Mouse (Mus musculus) forebrain, embryonic 13.5 days (tissue): Measurements from ENCODE around the gene Cnot2. TPM values are rescaled to one million over a fixed set of nuclear protein-coding genes. Genes with fewer than 3 reads are reported as not detected.

Source experiments
- ATAC-seq: fragments of 200-750 bp; cut with Nextera tagmentation; 2 replicates; pipeline ENCODE4 v1.8.0; 2017
- H3K27ac ChIP-seq: fragments of 300-500 bp; sonication (generic); 2 replicates; pipeline ENCODE4 v1.5.1; 2015; ENCODE audit warnings: inconsistent platforms, mild to moderate bottlenecking, moderate library complexity
- H3K27me3 ChIP-seq: fragments of 300-500 bp; sonication (generic); 2 replicates; pipeline ENCODE4 v1.6.1; 2015; ENCODE audit warnings: mild to moderate bottlenecking, inconsistent platforms
- H3K36me3 ChIP-seq: fragments of 300-500 bp; sonication (generic); 2 replicates; pipeline ENCODE4 v1.6.1; 2015; ENCODE audit warnings: mild to moderate bottlenecking, inconsistent platforms; ENCODE audit not compliant: poor library complexity, severe bottlenecking
- H3K4me1 ChIP-seq: fragments of 300-500 bp; sonication (generic); 2 replicates; pipeline ENCODE4 v1.6.1; 2015; ENCODE audit warnings: inconsistent platforms
- H3K4me2 ChIP-seq: fragments of 300-500 bp; sonication (generic); 2 replicates; pipeline ENCODE4 v1.6.1; 2015; ENCODE audit warnings: inconsistent platforms, mild to moderate bottlenecking, moderate library complexity
- H3K4me3 ChIP-seq: fragments of 300-500 bp; sonication (generic); 2 replicates; pipeline ENCODE4 v1.5.1; 2015; ENCODE audit warnings: mild to moderate bottlenecking, inconsistent platforms
- H3K9ac ChIP-seq: fragments of 300-500 bp; sonication (generic); 2 replicates; pipeline ENCODE4 v1.6.1; 2015; ENCODE audit warnings: mild to moderate bottlenecking, inconsistent platforms
- H3K9me3 ChIP-seq: fragments of 300-500 bp; sonication (generic); replicated peaks from 2 replicates; pipeline ENCODE4 v1.6.1; 2016; ENCODE audit warnings: inconsistent platforms
- whole genome bisulfite sequencing: fragments of 180-500 bp; shearing (Covaris S2); methylation state at CpG from one replicate; pipeline ENCODE4 v1.1.7; 2015; 5-methylcytosine and 5-hydroxymethylcytosine counted together
- microRNA-seq: library from miRNA; unstranded; fragments of <30 nt; microRNA quantifications from one replicate; pipeline ENCODE4, GENCODE M21; 2016
- polyA plus RNA-seq: library from polyadenylated mRNA; unstranded; fragments of >200 nt; fragmentation: Nextera tagmentation; extraction: Ambion mirVana; gene quantifications from 2 replicates; pipeline ENCODE4 v1.2.1, GENCODE M21; 2015

Gene Cnot2
- polyA plus RNA-seq, 1 experiment from 2014 or later, result 115 TPM

DNA sequence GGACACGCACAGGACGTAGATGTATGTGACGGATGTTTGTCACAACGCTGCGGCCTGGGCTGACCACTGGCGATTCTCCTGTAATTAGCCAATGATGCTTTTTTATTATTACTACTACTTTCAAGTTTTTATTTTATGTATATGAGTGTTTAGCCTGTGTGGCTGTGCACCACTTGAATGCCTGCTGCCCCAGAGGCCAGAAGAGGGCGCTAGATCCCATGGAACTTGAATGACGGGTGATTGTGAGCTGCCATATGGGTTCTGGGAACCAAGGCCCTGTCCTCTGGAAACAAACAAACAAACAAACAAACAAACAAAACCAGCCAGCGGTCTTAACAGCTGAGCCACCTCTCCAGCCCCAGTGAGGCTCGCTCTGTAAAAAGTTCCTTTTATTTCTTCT lies 136.9 kb downstream of the Cnot2 start:
- Histone ChIP-seq H3K27me3 (no peaks in the 10 kb centered on the region), H3K4me3 (no peak overlapping the region), H3K9ac (no peak overlapping the region), H3K4me2 (no peak overlapping the region), H3K9me3 (no peaks in the 10 kb centered on the region), H3K27ac (no peak overlapping the region), H3K4me1 (no peaks in the 10 kb centered on the region), H3K36me3 (peaks cover 3% of the 10 kb centered on the region; the same call in 1 of the 2 replicates)
- ATAC-seq, result no peak
- WGBS, result 92% methylated on average over 10 of the region's 10 CpGs

- no peak for ATAC-seq
- WGBS, result 96% methylated on average over 7 of the region's 7 CpGs
Observed at GRCm38 (mm10) chr10:116440946-116441345, 140.4 kb downstream of the Cnot2 start.

DNA sequence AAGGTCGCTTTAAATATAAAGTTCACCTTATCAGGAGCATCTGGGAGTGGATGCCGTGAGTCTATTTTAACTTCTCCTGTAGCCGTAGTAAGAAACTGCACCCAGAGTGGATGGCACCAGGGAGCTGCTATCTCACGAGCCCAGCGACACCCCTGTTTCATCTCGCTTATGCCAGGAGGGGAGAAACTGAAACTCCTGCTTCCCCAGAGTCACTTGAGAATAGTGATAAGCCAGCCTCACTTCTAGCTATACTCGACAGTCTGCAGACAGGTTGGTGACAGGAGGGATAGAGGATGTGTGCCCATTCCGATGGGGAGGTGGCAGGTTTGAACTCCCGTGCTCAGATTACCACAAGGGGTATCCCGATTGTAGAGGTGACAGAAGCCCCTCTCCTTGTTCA lies 141.2 kb downstream of the Cnot2 start:
- no peak overlapping the region for H3K9ac ChIP-seq
- H3K36me3 ChIP-seq, result peaks cover 10% of the 10 kb centered on the region
- ATAC-seq, result no peak
- no peak overlapping the region for H3K27ac ChIP-seq
- H3K27me3 ChIP-seq, result no peaks in the 10 kb centered on the region
- peaks cover 16% of the 10 kb centered on the region for H3K9me3 ChIP-seq
- no peak overlapping the region for H3K4me2 ChIP-seq
- no peaks in the 10 kb centered on the region for H3K4me1 ChIP-seq
- WGBS, result 94% methylated on average over 10 of the region's 10 CpGs
- no peak overlapping the region for H3K4me3 ChIP-seq

More at GRCm38 (mm10) chr10:116440946-116441345, 140.4 kb downstream of the Cnot2 start:
- Histone ChIP-seq H3K9me3 (peaks cover 16% of the 10 kb centered on the region), H3K4me1 (no peaks in the 10 kb centered on the region), H3K27me3 (no peaks in the 10 kb centered on the region), H3K36me3 (peaks cover 10% of the 10 kb centered on the region), H3K4me3 (no peak overlapping the region), H3K4me2 (no peak overlapping the region), H3K9ac (no peak overlapping the region), H3K27ac (no peak overlapping the region)

DNA sequence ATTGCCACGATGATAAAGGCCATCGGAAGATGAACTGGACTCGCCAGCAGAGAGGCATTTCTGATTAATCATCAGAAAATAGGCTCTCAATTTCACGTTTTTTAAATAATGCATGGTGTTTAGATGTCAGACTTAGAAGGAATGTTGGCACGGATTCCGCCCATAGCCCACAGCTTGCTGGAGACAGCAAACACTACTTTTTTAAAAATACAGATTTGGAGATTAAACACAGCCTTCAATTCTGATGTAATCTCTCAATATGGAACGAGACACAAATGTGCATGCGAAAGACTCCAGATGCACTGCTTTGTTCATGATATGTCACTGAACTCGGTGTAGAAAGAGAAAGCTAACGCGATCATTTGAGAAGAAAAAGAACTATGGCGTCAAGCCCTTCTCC lies 145.9 kb downstream of the Cnot2 start:
- H3K9ac ChIP-seq, result no peak overlapping the region
- H3K36me3 ChIP-seq, result peaks cover 8% of the 10 kb centered on the region; the same call in 1 of the 2 replicates
- H3K4me2 ChIP-seq, result no peak overlapping the region
- no peaks in the 10 kb centered on the region for H3K27me3 ChIP-seq
- H3K4me3 ChIP-seq, result no peak overlapping the region
- H3K27ac ChIP-seq, result no peak overlapping the region
- peaks cover 16% of the 10 kb centered on the region for H3K9me3 ChIP-seq
- 89% methylated on average over 12 of the region's 12 CpGs for WGBS
- H3K4me1 ChIP-seq, result no peaks in the 10 kb centered on the region
- no peak for ATAC-seq

Small RNA genes within 50 kb of the gene (microRNA-seq; reads per million reads assigned to microRNA genes)
- gene Gm25190, result not detected

Other genes starting within 250 kb of the Cnot2 start
- gene Kcnmb4, start 107.6 kb downstream of the Cnot2 start, polyA plus RNA-seq, result 10.8 and 10.9 TPM in 2 replicates